ENCODE assay signal across 18 mouse cellular contexts in the genomic region with DNA sequence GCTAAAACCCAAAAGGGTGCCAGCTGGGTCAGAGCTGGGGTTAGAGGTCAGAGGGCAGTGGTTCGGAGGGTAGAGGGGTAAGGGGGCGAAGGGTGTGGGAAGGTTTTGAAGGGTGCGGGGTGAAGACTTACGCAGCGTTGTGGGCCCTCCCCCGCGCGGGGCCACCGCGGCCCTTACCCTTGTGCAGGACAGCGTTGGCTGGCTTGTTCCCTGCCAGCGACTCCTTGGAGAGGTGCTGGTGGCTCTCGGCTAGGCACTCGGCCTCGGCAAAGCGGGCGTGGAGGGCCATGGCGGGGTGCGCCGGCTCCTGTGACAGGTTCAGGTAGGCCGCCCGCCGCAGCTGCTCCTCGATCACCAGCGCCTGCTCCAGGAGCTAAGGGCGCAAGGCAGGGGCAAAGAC.
"Had no signal": no experiment of that assay in that cellular context is flagged by ENCODE, and none has a peak within 500 bp of the region (broad histone marks: within the 10 kb centered on the region; RNA-seq: fewer than 3 reads in every experiment).

No protein-coding gene starts in this region.

- H3K9me3 ChIP-seq: liver, embryonic 13.5 days; liver, embryonic 15.5 days; lung, embryonic 15.5 days; megakaryocyte, embryonic 14.5 days; midbrain, embryonic 13.5 days; midbrain, embryonic 15.5 days; neural tube, embryonic 12.5 days; stomach, embryonic 15.5 days had no signal

- H3K27ac ChIP-seq: liver, embryonic 13.5 days; liver, embryonic 15.5 days; lung, embryonic 15.5 days; macrophage; midbrain, embryonic 13.5 days; midbrain, embryonic 15.5 days; neural tube, embryonic 12.5 days; stomach, embryonic 15.5 days had no signal

- H3K4me3 ChIP-seq: liver, embryonic 13.5 days; liver, embryonic 15.5 days; lung, embryonic 15.5 days; megakaryocyte, embryonic 14.5 days; midbrain, embryonic 13.5 days; midbrain, embryonic 15.5 days; neural tube, embryonic 12.5 days; stomach, embryonic 15.5 days had no signal

- H3K4me2 ChIP-seq: liver, embryonic 13.5 days; liver, embryonic 15.5 days; lung, embryonic 15.5 days; midbrain, embryonic 11.5 days; midbrain, embryonic 13.5 days; midbrain, embryonic 15.5 days; neural tube, embryonic 12.5 days; stomach, embryonic 15.5 days had no signal

- H3K9ac ChIP-seq: liver, embryonic 13.5 days; liver, embryonic 15.5 days; liver, postnatal 0 days; lung, embryonic 15.5 days; midbrain, embryonic 13.5 days; midbrain, embryonic 15.5 days; neural tube, embryonic 12.5 days; stomach, embryonic 15.5 days had no signal

- H3K27me3 ChIP-seq: lung, embryonic 15.5 days; midbrain, embryonic 13.5 days; midbrain, embryonic 15.5 days; neural tube, embryonic 12.5 days; stomach, embryonic 15.5 days had no signal

- H3K4me1 ChIP-seq: liver, embryonic 13.5 days; liver, embryonic 15.5 days; stomach, embryonic 15.5 days had no signal

- ATAC-seq: liver, postnatal 0 days; midbrain, embryonic 13.5 days; midbrain, embryonic 15.5 days had no signal

- DNase-seq: liver, embryonic 13.5 days; liver, postnatal 0 days; lung, adult 2 months; lung, postnatal 10 days; lung, postnatal 36 days; right cerebral cortex, postnatal 25 days; thymus, adult 2 months; thymus, postnatal 25 days; thymus, postnatal 4 days had no signal
